Mouse (Mus musculus) neural tube, embryonic 12.5 days (tissue): Measurements from ENCODE around the gene Gm31371. TPM values are rescaled to one million over a fixed set of nuclear protein-coding genes. Genes with fewer than 3 reads are reported as not detected.
"Not testable (repeated sequence)": the region's sequence is repeated elsewhere in the genome, so short reads cannot be mapped to it uniquely, and the experiment has no call there.

Experiments
- ATAC-seq: fragments of 200-750 bp; cut with Nextera tagmentation; 2 replicates; pipeline ENCODE4 v1.8.0; 2017; ENCODE audit warnings: low read depth, mild to moderate bottlenecking, moderate TSS enrichment, moderate library complexity; ENCODE audit not compliant: low FRiP score
- H3K27ac ChIP-seq: fragments of 300-500 bp; sonication (generic); 2 replicates; pipeline ENCODE4 v1.5.1; 2016
- H3K27me3 ChIP-seq: fragments of 300-500 bp; sonication (generic); replicated peaks from 2 replicates; pipeline ENCODE4 v1.6.1; 2016; ENCODE audit warnings: mild to moderate bottlenecking
- H3K36me3 ChIP-seq: fragments of 300-500 bp; sonication (generic); 2 replicates; pipeline ENCODE4 v1.6.1; 2016; ENCODE audit warnings: mild to moderate bottlenecking
- H3K4me1 ChIP-seq: fragments of 300-500 bp; sonication (generic); 2 replicates; pipeline ENCODE4 v1.6.1; 2016
- H3K4me2 ChIP-seq: fragments of 300-500 bp; sonication (generic); replicated peaks from 2 replicates; pipeline ENCODE4 v1.6.1; 2016; ENCODE audit warnings: mild to moderate bottlenecking
- H3K4me3 ChIP-seq: fragments of 300-500 bp; sonication (generic); 2 replicates; pipeline ENCODE4 v1.5.1; 2016
- H3K9ac ChIP-seq: fragments of 300-500 bp; sonication (generic); 2 replicates; pipeline ENCODE4 v1.6.1; 2016; ENCODE audit warnings: mild to moderate bottlenecking
- H3K9me3 ChIP-seq: fragments of 300-500 bp; sonication (generic); 2 replicates; pipeline ENCODE4 v1.6.1; 2016; ENCODE audit warnings: mild to moderate bottlenecking
- WGBS: fragments of 180-500 bp; shearing (Covaris S2); methylation state at CpG from one replicate; pipeline ENCODE4 v1.1.7; 2016; 5-methylcytosine and 5-hydroxymethylcytosine counted together
- polyA plus RNA-seq: library from polyadenylated mRNA; unstranded; fragments of >200 nt; fragmentation: Nextera tagmentation; extraction: Ambion mirVana; gene quantifications from 2 replicates; pipeline ENCODE4 v1.2.1, GENCODE M21; 2016

Gm31371 gene
- not detected in 2 replicates for polyA plus RNA-seq

GRCm38 (mm10) chr8:19903092-19903491 is at the start of gene Gm31371:
Gene Gm31371 (plus strand): TSS chr8:19903392.
- WGBS: 78% methylated on average over 3 of the region's 4 CpGs
- not testable (repeated sequence) for H3K4me3 ChIP-seq, H3K9me3 ChIP-seq, H3K4me2 ChIP-seq, H3K4me1 ChIP-seq, ATAC-seq, H3K9ac ChIP-seq, H3K27ac ChIP-seq, H3K36me3 ChIP-seq, H3K27me3 ChIP-seq

GRCm38 (mm10) chr8:19906425-19907055 is 3.3 kb downstream of the Gm31371 start:
- not testable (repeated sequence) for H3K9me3 ChIP-seq, H3K4me3 ChIP-seq, H3K9ac ChIP-seq, H3K27ac ChIP-seq, H3K4me1 ChIP-seq, H3K4me2 ChIP-seq, ATAC-seq, H3K36me3 ChIP-seq, H3K27me3 ChIP-seq
- 90% methylated on average over 7 of the region's 8 CpGs for WGBS

GRCm38 (mm10) chr8:19908841-19909321 is 5.7 kb downstream of the Gm31371 start:
- H3K27ac ChIP-seq, H3K27me3 ChIP-seq, H3K9me3 ChIP-seq, ATAC-seq, H3K9ac ChIP-seq, H3K4me3 ChIP-seq, H3K4me1 ChIP-seq, H3K36me3 ChIP-seq, H3K4me2 ChIP-seq: not testable (repeated sequence)
- 87% methylated on average over 5 of the region's 6 CpGs for WGBS

- not testable (repeated sequence) for H3K27me3 ChIP-seq, H3K27ac ChIP-seq, H3K36me3 ChIP-seq, ATAC-seq, H3K4me2 ChIP-seq, H3K4me3 ChIP-seq, H3K9ac ChIP-seq, H3K4me1 ChIP-seq, H3K9me3 ChIP-seq
- WGBS: 81% methylated on average over 2 of the region's 3 CpGs
Measured at GRCm38 (mm10) chr8:19919086-19919485, 15.9 kb downstream of the Gm31371 start.

GRCm38 (mm10) chr8:19934274-19934673 is 31.1 kb downstream of the Gm31371 start:
- not testable (repeated sequence) for H3K4me2 ChIP-seq, H3K4me1 ChIP-seq, H3K27me3 ChIP-seq, H3K4me3 ChIP-seq, H3K9me3 ChIP-seq, ATAC-seq, H3K27ac ChIP-seq, H3K9ac ChIP-seq, H3K36me3 ChIP-seq
- WGBS: 85% methylated on average over 1 of the region's 6 CpGs

GRCm38 (mm10) chr8:19935541-19936030 is 32.4 kb downstream of the Gm31371 start:
- H3K4me2 ChIP-seq, H3K4me1 ChIP-seq, H3K9me3 ChIP-seq, H3K27me3 ChIP-seq, ATAC-seq, H3K27ac ChIP-seq, H3K36me3 ChIP-seq, H3K9ac ChIP-seq, H3K4me3 ChIP-seq: not testable (repeated sequence)
- 60% methylated on average over 2 of the region's 2 CpGs for WGBS

GRCm38 (mm10) chr8:19960935-19961334 is 57.7 kb downstream of the Gm31371 start:
- no peaks in the 10 kb centered on the region for H3K27me3 ChIP-seq
- H3K4me3 ChIP-seq: no peak overlapping the region
- 73% methylated on average over 2 of the region's 2 CpGs for WGBS
- H3K36me3 ChIP-seq: no peaks in the 10 kb centered on the region
- H3K27ac ChIP-seq: no peak overlapping the region
- H3K4me1 ChIP-seq: no peaks in the 10 kb centered on the region
- H3K9ac ChIP-seq: no peak overlapping the region
- no peaks in the 10 kb centered on the region for H3K9me3 ChIP-seq
- ATAC-seq: no peak
- H3K4me2 ChIP-seq: no peak overlapping the region

GRCm38 (mm10) chr8:19963766-19964165 is 60.6 kb downstream of the Gm31371 start:
- H3K4me2 ChIP-seq, H3K4me3 ChIP-seq, H3K9me3 ChIP-seq, H3K27ac ChIP-seq, ATAC-seq, H3K9ac ChIP-seq, H3K27me3 ChIP-seq, H3K36me3 ChIP-seq, H3K4me1 ChIP-seq: not testable (repeated sequence)
- whole genome bisulfite sequencing: 82% methylated on average over 2 of the region's 2 CpGs

- not testable (repeated sequence) for ATAC-seq, H3K4me1 ChIP-seq, H3K9me3 ChIP-seq, H3K27me3 ChIP-seq, H3K36me3 ChIP-seq, H3K4me2 ChIP-seq, H3K27ac ChIP-seq, H3K4me3 ChIP-seq, H3K9ac ChIP-seq
- 60% methylated on average over 2 of the region's 2 CpGs for WGBS
Measured at GRCm38 (mm10) chr8:19968151-19968550, 65.0 kb downstream of the Gm31371 start.

- H3K4me2 ChIP-seq, H3K36me3 ChIP-seq, H3K4me3 ChIP-seq, H3K9ac ChIP-seq, H3K27me3 ChIP-seq, ATAC-seq, H3K4me1 ChIP-seq, H3K9me3 ChIP-seq, H3K27ac ChIP-seq: not testable (repeated sequence)
- WGBS: 88% methylated on average over 6 of the region's 6 CpGs
Measured at GRCm38 (mm10) chr8:19975237-19975636, 72.0 kb downstream of the Gm31371 start.

Other genes starting within 250 kb of the Gm31371 start
- gene 4930467E23Rik, start 173.8 kb upstream of the Gm31371 start, polyA plus RNA-seq: not detected in 2 replicates